Mouse (Mus musculus) hindbrain, embryonic 12.5 days (tissue): ENCODE measurements around the gene Gm20708. TPM values are rescaled to one million over a fixed set of nuclear protein-coding genes. Genes with fewer than 3 reads are reported as not detected.

Experiments
- ATAC-seq: fragments of 200-750 bp; cut with Nextera tagmentation; 2 replicates; pipeline ENCODE4 v1.8.0; 2017; ENCODE audit warnings: moderate TSS enrichment; ENCODE audit not compliant: low FRiP score
- H3K27ac ChIP-seq: fragments of 300-500 bp; sonication (generic); 2 replicates; pipeline ENCODE4 v1.5.1; 2016; ENCODE audit warnings: mild to moderate bottlenecking
- H3K27me3 ChIP-seq: fragments of 300-500 bp; sonication (generic); 2 replicates; pipeline ENCODE4 v1.6.1; 2016; ENCODE audit warnings: mild to moderate bottlenecking
- H3K36me3 ChIP-seq: fragments of 300-500 bp; sonication (generic); 2 replicates; pipeline ENCODE4 v1.6.1; 2016; ENCODE audit warnings: mild to moderate bottlenecking
- H3K4me1 ChIP-seq: fragments of 300-500 bp; sonication (generic); 2 replicates; pipeline ENCODE4 v1.6.1; 2016
- H3K4me2 ChIP-seq: fragments of 300-500 bp; sonication (generic); replicated peaks from 2 replicates; pipeline ENCODE4 v1.6.1; 2016; ENCODE audit warnings: mild to moderate bottlenecking
- H3K4me3 ChIP-seq: fragments of 300-500 bp; sonication (generic); 2 replicates; pipeline ENCODE4 v1.5.1; 2016; ENCODE audit warnings: mild to moderate bottlenecking
- H3K9ac ChIP-seq: fragments of 300-500 bp; sonication (generic); 2 replicates; pipeline ENCODE4 v1.6.1; 2016; ENCODE audit warnings: mild to moderate bottlenecking, moderate library complexity
- H3K9me3 ChIP-seq: fragments of 300-500 bp; sonication (generic); replicated peaks from 2 replicates; pipeline ENCODE4 v1.6.1; 2016; ENCODE audit warnings: mild to moderate bottlenecking
- whole genome bisulfite sequencing: fragments of 180-500 bp; shearing (Covaris S2); methylation state at CpG from one replicate; pipeline ENCODE4 v1.1.7; 2016; 5-methylcytosine and 5-hydroxymethylcytosine counted together
- polyA plus RNA-seq: library from polyadenylated mRNA; unstranded; fragments of >200 nt; fragmentation: Nextera tagmentation; extraction: Ambion mirVana; gene quantifications from 2 replicates; pipeline ENCODE4 v1.2.1, GENCODE M21; 2016

Gm20708 gene
- polyA plus RNA-seq, 1 experiment from 2014 or later: 0.50 TPM

GRCm38 (mm10) chr11:117880336-117880976 is 71.0 kb downstream of the Gm20708 start:
- no peak overlapping the region for H3K4me3 ChIP-seq
- 93% methylated on average over 9 of the region's 9 CpGs for WGBS
- peaks cover 32% of the 10 kb centered on the region for H3K4me1 ChIP-seq
- H3K36me3 ChIP-seq: no peaks in the 10 kb centered on the region
- H3K27ac ChIP-seq: no peak overlapping the region
- ATAC-seq: no peak
- no peak overlapping the region for H3K4me2 ChIP-seq
- no peaks in the 10 kb centered on the region for H3K9me3 ChIP-seq
- H3K9ac ChIP-seq: no peak overlapping the region
- peaks cover 14% of the 10 kb centered on the region for H3K27me3 ChIP-seq

GRCm38 (mm10) chr11:117880977-117881358 is 71.5 kb downstream of the Gm20708 start:
- Histone ChIP-seq H3K4me1 (peaks cover 27% of the 10 kb centered on the region), H3K4me3 (no peak overlapping the region), H3K27ac (no peak overlapping the region), H3K9me3 (no peaks in the 10 kb centered on the region), H3K36me3 (no peaks in the 10 kb centered on the region), H3K27me3 (peaks cover 18% of the 10 kb centered on the region), H3K9ac (no peak overlapping the region), H3K4me2 (no peak overlapping the region)
- ATAC-seq: no peak
- WGBS: 81% methylated on average over 6 of the region's 6 CpGs

DNA sequence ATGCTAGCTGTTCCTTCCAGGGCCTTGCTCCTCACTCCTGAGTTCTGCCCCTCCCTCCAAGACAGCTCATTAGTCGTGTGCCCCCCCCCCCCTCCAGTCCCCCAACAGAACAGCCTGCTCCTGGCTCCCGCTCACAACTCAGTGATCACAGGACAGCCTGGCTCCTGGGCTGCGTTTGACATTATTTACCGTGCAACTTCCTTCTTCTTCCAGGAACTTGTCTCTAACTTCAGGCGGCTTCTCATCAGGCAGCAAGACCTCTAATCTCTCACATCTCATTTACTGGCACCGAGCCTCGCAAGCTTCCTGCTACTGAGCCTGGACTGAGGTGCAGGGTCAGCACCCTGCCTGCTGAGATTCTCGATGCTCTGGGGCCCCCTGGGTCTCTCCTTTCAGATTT is 72.3 kb downstream of the Gm20708 start:
- Histone ChIP-seq H3K27me3 (peaks cover 21% of the 10 kb centered on the region), H3K27ac (no peak overlapping the region), H3K4me1 (peaks cover 27% of the 10 kb centered on the region), H3K9ac (no peak overlapping the region), H3K36me3 (no peaks in the 10 kb centered on the region), H3K4me2 (no peak overlapping the region), H3K4me3 (no peak overlapping the region), H3K9me3 (no peaks in the 10 kb centered on the region)
- WGBS: 22% methylated on average over 8 of the region's 8 CpGs
- no peak for ATAC-seq

DNA sequence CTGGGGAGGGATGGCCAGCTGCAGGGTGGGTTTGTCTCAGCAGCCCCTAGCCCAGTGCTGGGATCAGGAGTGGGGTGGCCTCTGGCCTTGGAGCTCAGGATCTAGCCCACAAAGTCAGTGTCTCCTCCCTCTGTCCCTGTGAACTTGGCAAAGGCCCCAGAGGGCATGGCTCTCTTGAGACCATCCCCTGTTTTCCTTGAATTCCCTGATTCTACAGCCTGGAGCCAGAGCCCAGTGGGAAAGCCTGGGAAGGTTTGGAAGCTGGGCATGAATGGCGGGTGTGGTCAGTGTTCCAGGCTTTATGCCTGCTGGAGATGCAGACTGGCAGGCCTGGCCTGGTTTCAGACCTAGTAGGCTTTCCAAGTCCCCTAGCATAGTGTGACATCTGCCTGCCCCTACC is 72.7 kb downstream of the Gm20708 start:
- peaks cover 21% of the 10 kb centered on the region for H3K27me3 ChIP-seq
- ATAC-seq: no peak
- no peak overlapping the region for H3K4me2 ChIP-seq
- no peaks in the 10 kb centered on the region for H3K9me3 ChIP-seq
- peaks cover 27% of the 10 kb centered on the region for H3K4me1 ChIP-seq
- 71% methylated on average over 1 of the region's 1 CpGs for WGBS
- no peak overlapping the region for H3K9ac ChIP-seq
- no peak overlapping the region for H3K4me3 ChIP-seq
- no peak overlapping the region for H3K27ac ChIP-seq
- H3K36me3 ChIP-seq: no peaks in the 10 kb centered on the region

GRCm38 (mm10) chr11:117886000-117886399 is 76.5 kb downstream of the Gm20708 start:
- no peak overlapping the region for H3K27ac ChIP-seq
- no peaks in the 10 kb centered on the region for H3K9me3 ChIP-seq
- no peak for ATAC-seq
- 61% methylated on average over 5 of the region's 5 CpGs for WGBS
- H3K36me3 ChIP-seq: no peaks in the 10 kb centered on the region
- peaks cover 40% of the 10 kb centered on the region for H3K4me1 ChIP-seq
- H3K4me2 ChIP-seq: no peak overlapping the region
- H3K27me3 ChIP-seq: peaks cover 30% of the 10 kb centered on the region
- H3K4me3 ChIP-seq: no peak overlapping the region
- no peak overlapping the region for H3K9ac ChIP-seq

DNA sequence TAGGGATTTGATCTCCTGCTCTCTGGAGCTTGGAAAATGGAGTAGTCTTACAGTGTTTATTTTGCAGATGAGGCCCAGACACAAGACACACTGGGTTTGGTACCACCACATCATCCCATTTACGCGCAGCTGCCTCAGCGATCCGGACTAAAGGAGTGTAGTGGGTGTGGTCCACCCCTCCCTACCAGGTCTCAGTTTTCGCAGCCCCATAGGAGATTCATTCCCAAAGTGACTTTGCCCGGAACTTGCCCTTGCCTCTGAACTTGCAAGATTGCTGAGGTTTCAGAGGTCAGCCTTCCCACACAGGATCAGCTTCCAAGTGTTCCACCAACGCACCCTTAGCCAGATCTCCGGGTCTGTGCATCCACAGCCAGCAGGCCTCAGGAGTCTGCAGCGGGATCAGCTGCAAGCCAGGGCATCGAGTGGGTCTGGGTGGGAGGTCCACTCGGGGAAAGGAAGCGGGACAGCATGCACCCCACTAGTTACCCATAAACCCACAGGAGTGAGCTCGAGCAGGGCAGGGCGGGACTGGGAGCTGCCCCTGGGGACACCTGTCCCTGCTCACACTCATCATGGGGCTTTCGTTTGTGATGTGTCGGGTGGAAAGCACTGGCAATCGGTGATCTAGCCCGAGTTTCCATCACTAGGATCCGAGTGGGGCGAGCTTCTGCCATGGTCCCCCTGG is 78.8 kb downstream of the Gm20708 start:
- Histone ChIP-seq H3K27me3 (peaks cover 48% of the 10 kb centered on the region), H3K4me1 (peaks cover 38% of the 10 kb centered on the region), H3K4me2 (peak overlapping the region; percentile 51), H3K9me3 (no peaks in the 10 kb centered on the region), H3K27ac (no peak overlapping the region), H3K36me3 (no peaks in the 10 kb centered on the region), H3K9ac (peak overlapping the region; percentile 39; the same call in 1 of the 2 replicates), H3K4me3 (peak overlapping the region; percentile 23)
- peak; percentile 26; the same call in 1 of the 2 replicates for ATAC-seq
- 8% methylated on average over 20 of the region's 20 CpGs for WGBS

DNA sequence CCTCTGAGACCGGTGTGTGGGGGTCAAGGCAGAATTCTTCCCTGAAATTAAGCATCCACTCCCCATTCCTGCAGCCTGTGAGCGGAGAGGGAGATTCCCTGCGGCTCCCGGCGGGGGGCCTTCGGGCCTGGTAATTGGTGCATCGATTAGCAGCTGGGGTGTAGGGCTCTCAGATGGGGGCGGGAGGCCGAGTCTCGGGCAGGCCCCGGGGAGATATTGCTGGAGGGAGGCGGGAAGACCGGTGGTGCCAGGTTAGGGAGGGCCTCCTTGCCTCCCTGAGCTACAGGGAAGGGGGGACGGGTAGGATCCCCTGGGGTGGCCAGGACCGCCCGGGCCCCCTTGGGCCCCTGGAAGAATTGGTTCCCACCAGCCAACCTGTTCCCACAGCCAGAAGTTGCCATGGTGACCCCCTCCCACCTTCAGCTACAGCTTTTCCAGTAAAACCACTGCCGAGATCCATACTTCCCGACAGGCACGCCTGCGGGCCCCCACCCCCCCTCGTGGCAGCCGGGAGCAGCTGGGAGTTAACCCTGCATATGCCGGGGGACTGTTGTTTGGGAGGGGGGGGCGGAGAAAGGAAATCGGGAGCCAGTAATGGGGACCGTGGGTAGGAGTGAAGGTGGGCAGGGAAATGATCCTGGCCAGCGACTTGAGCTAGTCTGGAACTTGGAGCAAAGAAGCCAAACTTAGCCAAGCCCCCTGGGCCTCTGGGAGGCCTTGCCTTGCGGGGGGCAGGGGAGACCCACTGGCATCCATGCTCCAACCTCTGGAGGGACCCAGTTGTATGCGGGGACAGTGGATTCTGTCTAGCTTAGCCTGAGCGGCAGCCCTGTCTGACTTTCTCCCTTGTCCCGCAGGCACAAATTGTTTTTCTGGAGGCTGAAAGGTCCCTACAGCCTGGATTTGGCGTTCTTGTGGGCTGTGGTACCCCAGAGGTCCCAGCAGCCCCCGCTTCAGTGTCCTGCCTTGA is 79.7 kb downstream of the Gm20708 start:
- Histone ChIP-seq H3K4me1 (peaks cover 38% of the 10 kb centered on the region), H3K4me3 (peak overlapping the region; percentile 23), H3K27me3 (peaks cover 48% of the 10 kb centered on the region), H3K36me3 (no peaks in the 10 kb centered on the region), H3K4me2 (peak overlapping the region; percentile 51), H3K27ac (peak overlapping the region; percentile 79), H3K9me3 (no peaks in the 10 kb centered on the region), H3K9ac (peak overlapping the region; percentile 39)
- peak; percentile 44 for ATAC-seq
- 2% methylated on average over 33 of the region's 33 CpGs for WGBS

Other genes with a start within 250 kb of the Gm20708 start
- gene Tnrc6c, start 155.4 kb upstream of the Gm20708 start, polyA plus RNA-seq: 26.3 and 28.3 TPM in 2 replicates
- 1.2 and 2.0 TPM in 2 replicates for gene Tmc8, start 27.6 kb upstream of the Gm20708 start, polyA plus RNA-seq
- gene Tmc6, start 27.5 kb upstream of the Gm20708 start, polyA plus RNA-seq: 9.2 and 11.3 TPM in 2 replicates
- 0.29 and 0.67 TPM in 2 replicates for gene 6030468B19Rik, start 12.0 kb upstream of the Gm20708 start, polyA plus RNA-seq
- 24.2 and 24.4 TPM in 2 replicates for gene Syngr2, start within 50 bp of the Gm20708 start, polyA plus RNA-seq
- 2.9 and 4.6 TPM in 2 replicates for gene Afmid, start 16.3 kb downstream of the Gm20708 start, polyA plus RNA-seq
- 57.9 and 59.0 TPM in 2 replicates for gene Tk1, start 16.4 kb downstream of the Gm20708 start, polyA plus RNA-seq
- 181 and 190 TPM in 2 replicates for gene Birc5, start 39.6 kb downstream of the Gm20708 start, polyA plus RNA-seq
- not detected in 2 replicates for gene Tmem235, start 51.1 kb downstream of the Gm20708 start, polyA plus RNA-seq
- gene Tha1, start 63.8 kb downstream of the Gm20708 start, polyA plus RNA-seq: 2.7 and 3.1 TPM in 2 replicates
- gene Socs3, start 160.4 kb downstream of the Gm20708 start, polyA plus RNA-seq: 10.4 and 11.8 TPM in 2 replicates
- 41.8 and 46.7 TPM in 2 replicates for gene Pgs1, start 176.6 kb downstream of the Gm20708 start, polyA plus RNA-seq